Mouse (Mus musculus) neural tube, embryonic 13.5 days (tissue): Measurements from ENCODE around the gene Btf3. TPM values are rescaled to one million over a fixed set of nuclear protein-coding genes. Genes with fewer than 3 reads are reported as not detected.

Experiments
- ATAC-seq: fragments of 200-750 bp; cut with Nextera tagmentation; 2 replicates; pipeline ENCODE4 v1.8.0; 2017; ENCODE audit warnings: low read depth, mild to moderate bottlenecking, moderate TSS enrichment, moderate library complexity
- H3K27ac ChIP-seq: fragments of 300-500 bp; sonication (generic); replicated peaks from 2 replicates; pipeline ENCODE4 v1.5.1; 2015; ENCODE audit warnings: moderate library complexity, mild to moderate bottlenecking, inconsistent platforms
- H3K27me3 ChIP-seq: fragments of 300-500 bp; sonication (generic); 2 replicates; pipeline ENCODE4 v1.6.1; 2015; ENCODE audit warnings: mild to moderate bottlenecking, inconsistent platforms
- H3K36me3 ChIP-seq: fragments of 300-500 bp; sonication (generic); 2 replicates; pipeline ENCODE4 v1.6.1; 2015; ENCODE audit warnings: mild to moderate bottlenecking, inconsistent platforms
- H3K4me1 ChIP-seq: fragments of 300-500 bp; sonication (generic); replicated peaks from 2 replicates; pipeline ENCODE4 v1.6.1; 2015; ENCODE audit warnings: inconsistent platforms
- H3K4me2 ChIP-seq: fragments of 300-500 bp; sonication (generic); 2 replicates; pipeline ENCODE4 v1.6.1; 2015; ENCODE audit warnings: inconsistent platforms, mild to moderate bottlenecking, moderate library complexity
- H3K4me3 ChIP-seq: fragments of 300-500 bp; sonication (generic); 2 replicates; pipeline ENCODE4 v1.5.1; 2015; ENCODE audit warnings: mild to moderate bottlenecking, inconsistent platforms
- H3K9ac ChIP-seq: fragments of 300-500 bp; sonication (generic); 2 replicates; pipeline ENCODE4 v1.6.1; 2015; ENCODE audit warnings: moderate library complexity, mild to moderate bottlenecking, inconsistent platforms
- H3K9me3 ChIP-seq: fragments of 300-500 bp; sonication (generic); 2 replicates; pipeline ENCODE4 v1.6.1; 2016; ENCODE audit warnings: inconsistent platforms
- WGBS: fragments of 180-500 bp; shearing (Covaris S2); methylation state at CpG from one replicate; pipeline ENCODE4 v1.1.7; 2015; 5-methylcytosine and 5-hydroxymethylcytosine counted together
- polyA plus RNA-seq: library from polyadenylated mRNA; unstranded; fragments of >200 nt; fragmentation: Nextera tagmentation; extraction: Ambion mirVana; gene quantifications from 2 replicates; pipeline ENCODE4 v1.2.1, GENCODE M21; 2015

The Btf3 gene
- polyA plus RNA-seq, 1 experiment from 2014 or later, result 618 TPM

GRCm38 (mm10) chr13:98263458-98263987 lies 53.3 kb downstream of the Btf3 start:
- Histone ChIP-seq H3K36me3 (peaks cover 27% of the 10 kb centered on the region), H3K27me3 (no peaks in the 10 kb centered on the region), H3K9me3 (no peaks in the 10 kb centered on the region), H3K27ac (peak overlapping the region; percentile 93), H3K4me1 (peaks cover 29% of the 10 kb centered on the region), H3K4me3 (peak overlapping the region; percentile 80), H3K9ac (peak overlapping the region; percentile 89), H3K4me2 (peak overlapping the region; percentile 59)
- WGBS, result under 1% methylated on average over 16 of the region's 16 CpGs
- ATAC-seq, result peak; percentile 70

GRCm38 (mm10) chr13:98262636-98263457 lies 54.0 kb downstream of the Btf3 start, which contains the start of the genes Utp15 and Ankra2:
TSS of gene Utp15 (minus strand) at chr13:98263041.
TSS of gene Ankra2 (plus strand) at chr13:98263074.
- Histone ChIP-seq H3K9ac (peak within 1 kb of the TSS; percentile 89), H3K27me3 (no peaks in the 10 kb centered on the region), H3K9me3 (no peaks in the 10 kb centered on the region), H3K36me3 (peaks cover 26% of the 10 kb centered on the region), H3K4me3 (peak within 1 kb of the TSS; percentile 80), H3K4me2 (peak within 1 kb of the TSS; percentile 95), H3K27ac (peak within 1 kb of the TSS; percentile 93), H3K4me1 (peaks cover 29% of the 10 kb centered on the region)
- ATAC-seq, result peak; percentile 99
- under 1% methylated on average over 71 of the region's 71 CpGs for WGBS

Other genes with a start within 250 kb of the Btf3 start
- 19.1 and 19.9 TPM in 2 replicates for gene Arhgef28, start 110.6 kb downstream of the Btf3 start, polyA plus RNA-seq
- gene Utp15, start 54.0 kb downstream of the Btf3 start, polyA plus RNA-seq, result 25.4 and 29.5 TPM in 2 replicates
- 52.3 and 55.6 TPM in 2 replicates for gene Ankra2, start 53.9 kb downstream of the Btf3 start, polyA plus RNA-seq
- not detected in 2 replicates for gene Gm21976, start 37.1 kb downstream of the Btf3 start, polyA plus RNA-seq
- 1.4 and 1.7 TPM in 2 replicates for gene Foxd1, start 37.2 kb upstream of the Btf3 start, polyA plus RNA-seq
- gene Gm10320, start 175.0 kb upstream of the Btf3 start, polyA plus RNA-seq, result 0.74 and 1.4 TPM in 2 replicates